18 mouse cellular contexts compared by ENCODE assay signal in the genomic region with DNA sequence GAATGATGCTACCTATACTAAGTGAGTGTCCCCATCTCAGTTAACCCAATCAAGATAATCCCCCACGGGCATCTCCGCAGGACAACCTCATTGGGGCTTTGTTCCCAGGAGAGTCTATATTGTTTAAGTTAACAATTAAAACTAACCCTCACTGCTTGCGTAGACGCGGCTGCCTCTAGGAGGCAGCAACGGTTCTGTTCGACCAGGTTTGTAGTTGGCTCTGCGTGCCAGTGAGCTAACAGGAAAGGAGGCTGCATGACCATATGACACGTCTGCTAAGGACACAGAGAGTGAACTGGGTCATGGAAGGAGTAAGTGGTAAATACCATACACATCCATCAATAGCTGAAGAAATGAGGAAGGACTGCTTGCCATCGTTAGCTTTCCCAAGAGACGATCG.
DNase-seq lines count a peak whose midpoint lies in the region; ATAC-seq and TF ChIP-seq lines count a peak whose summit lies in the region.
"Had no signal": no experiment of that assay in that cellular context is flagged by ENCODE, and none has a peak within 500 bp of the region (broad histone marks: within the 10 kb centered on the region; RNA-seq: fewer than 3 reads in every experiment).

No protein-coding gene starts in this region.

- 38% methylated on average over 12 of the region's 12 CpGs for WGBS in intestine, postnatal 0 days
- 39% methylated on average over 12 of the region's 12 CpGs for WGBS in intestine, embryonic 16.5 days
- 46% methylated on average over 12 of the region's 12 CpGs for WGBS in lung, embryonic 14.5 days

- peak; percentile 58 for TF ChIP-seq CTCF in intestine, postnatal 0 days (IDR thresholded peaks at IDR 0.05; ENCODE audit: low read depth)
- peak; percentile 39 for TF ChIP-seq CTCF in lung, embryonic 14.5 days (IDR thresholded peaks at IDR 0.05; ENCODE audit: low read depth)

- H3K4me2 ChIP-seq in intestine, postnatal 0 days (replicated peaks; ENCODE audit: low read depth) = no peak overlapping the region
- H3K4me2 ChIP-seq in intestine, embryonic 16.5 days (ENCODE audit: low read depth, low read length) = no peak overlapping the region
- no peak overlapping the region for H3K4me2 ChIP-seq in lung, embryonic 14.5 days
- H3K4me2 ChIP-seq: embryonic facial prominence, embryonic 12.5 days; hindbrain, embryonic 12.5 days; kidney, embryonic 15.5 days; limb, embryonic 15.5 days; midbrain, embryonic 12.5 days had no signal

- H3K27ac ChIP-seq in intestine, postnatal 0 days (ENCODE audit: low read depth, low read length) = no peak overlapping the region
- no peak overlapping the region for H3K27ac ChIP-seq in intestine, embryonic 16.5 days (ENCODE audit: low read length)
- no peak overlapping the region for H3K27ac ChIP-seq in lung, embryonic 14.5 days (ENCODE audit: low read depth)
- H3K27ac ChIP-seq: embryonic facial prominence, embryonic 12.5 days; hindbrain, embryonic 12.5 days; kidney, embryonic 15.5 days; limb, embryonic 15.5 days; macrophage; midbrain, embryonic 12.5 days had no signal

- no peak overlapping the region for H3K9ac ChIP-seq in intestine, postnatal 0 days (ENCODE audit: low read depth, low read length)
- no peak overlapping the region for H3K9ac ChIP-seq in intestine, embryonic 16.5 days (ENCODE audit: low read depth, low read length)
- H3K9ac ChIP-seq in lung, embryonic 14.5 days = no peak overlapping the region
- H3K9ac ChIP-seq: embryonic facial prominence, embryonic 12.5 days; hindbrain, embryonic 12.5 days; kidney, embryonic 15.5 days; limb, embryonic 15.5 days; midbrain, embryonic 12.5 days had no signal

- no peaks in the 10 kb centered on the region for H3K9me3 ChIP-seq in intestine, postnatal 0 days (ENCODE audit: control insufficient read depth)
- H3K9me3 ChIP-seq in intestine, embryonic 16.5 days (ENCODE audit: control insufficient read depth, low read length) = no peaks in the 10 kb centered on the region
- no peaks in the 10 kb centered on the region for H3K9me3 ChIP-seq in lung, embryonic 14.5 days (ENCODE audit: low read depth, low read length)
- H3K9me3 ChIP-seq: embryonic facial prominence, embryonic 12.5 days; hindbrain, embryonic 12.5 days; kidney, embryonic 15.5 days; limb, embryonic 15.5 days; midbrain, embryonic 12.5 days had no signal

- no peaks in the 10 kb centered on the region for H3K27me3 ChIP-seq in intestine, postnatal 0 days (replicated peaks; ENCODE audit: control insufficient read depth, insufficient read depth, low read length)
- no peaks in the 10 kb centered on the region for H3K27me3 ChIP-seq in intestine, embryonic 16.5 days (replicated peaks; ENCODE audit: control insufficient read depth, insufficient read depth, low read length)
- H3K27me3 ChIP-seq in lung, embryonic 14.5 days (ENCODE audit: insufficient read depth, low read length) = no peaks in the 10 kb centered on the region
- H3K27me3 ChIP-seq: embryonic facial prominence, embryonic 12.5 days; kidney, embryonic 15.5 days; limb, embryonic 15.5 days; midbrain, embryonic 12.5 days had no signal

- DNase-seq in adrenal gland, postnatal 10 days = peak; percentile 10
- DNase-seq in adrenal gland, postnatal 25 days = no peak
- peak; percentile 47 for DNase-seq in lung, embryonic 14.5 days
- DNase-seq in lung, postnatal 10 days = no peak
- no peak for DNase-seq in cerebellum, adult 11 months
- DNase-seq in gastrocnemius, adult 18-20 months (ENCODE audit: low spot score) = no peak
- DNase-seq: adrenal gland, postnatal 36 days; cerebellum, postnatal 25 days; retina, postnatal 1 day had no signal

- no peak for ATAC-seq in intestine, postnatal 0 days
- no peak for ATAC-seq in intestine, embryonic 16.5 days
- no peak for ATAC-seq in lung, embryonic 14.5 days (ENCODE audit: insufficient read depth)

- no peak overlapping the region for H3K4me3 ChIP-seq in intestine, postnatal 0 days (ENCODE audit: low read depth, low read length)
- H3K4me3 ChIP-seq in intestine, embryonic 16.5 days (ENCODE audit: low read length) = no peak overlapping the region
- no peak overlapping the region for H3K4me3 ChIP-seq in lung, embryonic 14.5 days (ENCODE audit: low read depth, low read length)
- H3K4me3 ChIP-seq: embryonic facial prominence, embryonic 12.5 days; hindbrain, embryonic 12.5 days; kidney, embryonic 15.5 days; limb, embryonic 15.5 days; midbrain, embryonic 12.5 days; myocyte had no signal

- H3K36me3 ChIP-seq in intestine, postnatal 0 days (ENCODE audit: control insufficient read depth, insufficient read depth) = no peaks in the 10 kb centered on the region
- no peaks in the 10 kb centered on the region for H3K36me3 ChIP-seq in intestine, embryonic 16.5 days (ENCODE audit: control insufficient read depth, insufficient read depth, low read length)
- H3K36me3 ChIP-seq in lung, embryonic 14.5 days (ENCODE audit: insufficient read depth) = no peaks in the 10 kb centered on the region
- H3K36me3 ChIP-seq: embryonic facial prominence, embryonic 12.5 days; hindbrain, embryonic 12.5 days; kidney, embryonic 15.5 days; limb, embryonic 15.5 days; midbrain, embryonic 12.5 days had no signal

- no peaks in the 10 kb centered on the region for H3K4me1 ChIP-seq in intestine, postnatal 0 days (replicated peaks; ENCODE audit: control insufficient read depth, insufficient read depth, low read length)
- 0 out of 2 replicates have a peak, but pooled peaks cover 3% of the 10 kb centered on the region for H3K4me1 ChIP-seq in intestine, embryonic 16.5 days (ENCODE audit: control insufficient read depth, insufficient read depth, low read length)
- H3K4me1 ChIP-seq in lung, embryonic 14.5 days (ENCODE audit: insufficient read depth) = peaks cover 4% of the 10 kb centered on the region

Comparison
In these comparisons a context has a peak if more than half of its experiments do, and no peak if none do; other contexts are left out.
1. DNase-seq: peak in adrenal gland, postnatal 10 days (single experiment) and lung, embryonic 14.5 days (single experiment); none in adrenal gland, postnatal 25 days (single experiment), lung, postnatal 10 days (single experiment), cerebellum, adult 11 months (single experiment) and gastrocnemius, adult 18-20 months (single experiment).